Mouse (Mus musculus): Measurements from ENCODE around the gene Dazap1.

- TF ChIP-seq GATA1 (IDR thresholded peaks at IDR 0.05; ENCODE audit: borderline replicate concordance, low read length), result no peak
- TF ChIP-seq TAL1 (conservative IDR thresholded peaks at IDR 0.05; ENCODE audit: low read depth, low read length), result no peak
- no peak for TF ChIP-seq CTCF (IDR thresholded peaks at IDR 0.05; ENCODE audit: low read depth, low read length)
Observed at GRCm38 (mm10) chr10:80299824-80300223, 38.5 kb downstream of the Dazap1 start.
